Mouse (Mus musculus): ENCODE data around the gene Plin3. TPM values are rescaled to one million over a fixed set of nuclear protein-coding genes. Genes with fewer than 3 reads are reported as not detected.

The Plin3 gene
- total and polyA plus RNA-seq, 3 experiments: 6.6 to 13.1 TPM; not detected in 1

DNA sequence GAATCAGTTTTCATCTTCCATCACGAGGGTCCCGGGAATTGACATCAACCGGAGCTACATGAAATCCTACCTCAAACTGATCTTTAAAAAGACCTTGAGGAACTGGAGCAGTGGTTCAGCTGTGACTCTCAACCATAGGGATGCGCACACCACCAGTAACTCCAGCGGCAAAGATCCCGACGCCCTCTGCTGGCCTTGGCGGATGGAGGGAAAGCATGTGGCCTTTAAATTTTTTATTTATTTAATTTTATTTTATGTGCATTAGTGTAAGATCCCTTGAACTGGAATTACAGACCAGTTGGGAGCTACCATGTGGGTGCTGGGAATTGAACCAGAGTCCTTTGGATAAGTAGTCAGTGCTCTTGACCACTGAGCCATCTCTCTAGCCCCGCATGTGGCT is 37.2 kb downstream of the Plin3 start:
- peak overlapping the region; percentile 46 to 54 for H3K4me3 ChIP-seq (ENCODE audit: control insufficient read depth in 1 of 2, insufficient read depth in 1 of 2, low read depth in 2 of 2, low read length in 2 of 2)
- H3K4me1 ChIP-seq (ENCODE audit: control insufficient read depth in 1 of 2, insufficient read depth in 2 of 2, low read length in 2 of 2): peaks cover 0 to 35% of the 10 kb centered on the region in 2 experiments; a peak in 2 of 4 replicates
- peaks cover 36% of the 10 kb centered on the region for H3K79me2 ChIP-seq (ENCODE audit: control insufficient read depth, insufficient read depth, low read length, poor library complexity)
- peak overlapping the region; percentile 72 for H3K9ac ChIP-seq (ENCODE audit: control insufficient read depth, low read depth, low read length, poor library complexity, severe bottlenecking)
- peak overlapping the region; percentile 83 for H3K27ac ChIP-seq (ENCODE audit: control insufficient read depth, low read depth, low read length)
- no peaks in the 10 kb centered on the region for H3K9me3 ChIP-seq (replicated peaks; ENCODE audit: insufficient read depth, low read length)
- H3K36me3 ChIP-seq (ENCODE audit: control insufficient read depth in 1 of 2, insufficient read depth in 2 of 2, low read length in 2 of 2): peaks cover 0 to 26% of the 10 kb centered on the region in 2 experiments; a peak in 3 of 4 replicates
- H3K27me3 ChIP-seq (ENCODE audit: control insufficient read depth in 1 of 2, insufficient read depth in 2 of 2, low read length in 2 of 2): no peaks in the 10 kb centered on the region
- no peak for TF ChIP-seq ZNF384 (IDR thresholded peaks at IDR 0.05; ENCODE audit: low read depth, low read length)
- peak; percentile 28 to 79 (median 60) for TF ChIP-seq CTCF (IDR thresholded peaks at IDR 0.05 in 2 of 3, conservative IDR thresholded peaks at IDR 0.05 in 1 of 3; ENCODE audit: control insufficient read depth in 1 of 3, insufficient read depth in 1 of 3, low read depth in 2 of 3, low read length in 3 of 3, poor library complexity in 1 of 3, severe bottlenecking in 1 of 3)
- TF ChIP-seq CHD1 (IDR thresholded peaks at IDR 0.05; ENCODE audit: low read depth, low read length): no peak
- TF ChIP-seq ZKSCAN1 (IDR thresholded peaks at IDR 0.05; ENCODE audit: low read depth, low read length): no peak
- TF ChIP-seq RCOR1 (IDR thresholded peaks at IDR 0.05; ENCODE audit: low read depth, low read length): 0 out of 2 replicates have a peak, but pooled peaks have one; percentile 10
- no peak for TF ChIP-seq HCFC1 (IDR thresholded peaks at IDR 0.05; ENCODE audit: low read depth, low read length)
- TF ChIP-seq MYC (IDR thresholded peaks at IDR 0.05; ENCODE audit: low read depth, low read length): peak; percentile 48
- TF ChIP-seq ELF1 (IDR thresholded peaks at IDR 0.05; ENCODE audit: low read depth, low read length): 0 out of 2 replicates have a peak, but pooled peaks have one; percentile 13
- TF ChIP-seq MXI1 (IDR thresholded peaks at IDR 0.05; ENCODE audit: low read depth, low read length): peak; percentile 67
- TF ChIP-seq MAX (IDR thresholded peaks at IDR 0.05; ENCODE audit: low read length): peak; percentile 67
- TF ChIP-seq KAT2A (conservative IDR thresholded peaks at IDR 0.05; ENCODE audit: low read depth, low read length): no peak
- 0 out of 2 replicates have a peak, but pooled peaks have one; percentile 26 for TF ChIP-seq ZC3H11A (IDR thresholded peaks at IDR 0.05; ENCODE audit: low read depth, low read length)
- peak; percentile 64; the same call in 1 of the 2 replicates for TF ChIP-seq MAZ (IDR thresholded peaks at IDR 0.05; ENCODE audit: low read depth, low read length)
- 0 out of 2 replicates have a peak, but pooled peaks have one; percentile 22 for TF ChIP-seq ETS1 (IDR thresholded peaks at IDR 0.05; ENCODE audit: low read depth, low read length)
- TF ChIP-seq SMC3 (IDR thresholded peaks at IDR 0.05; ENCODE audit: low read depth, low read length): peak; percentile 62
- TF ChIP-seq BHLHE40 (IDR thresholded peaks at IDR 0.05; ENCODE audit: borderline replicate concordance, low read depth, low read length): peak; percentile 10; the same call in 1 of the 2 replicates
- peak; percentile 35 for TF ChIP-seq RAD21 (IDR thresholded peaks at IDR 0.05; ENCODE audit: low read depth, low read length)
- peak; percentile 81 for DNase-seq (ENCODE audit: low read depth, low spot score)

DNA sequence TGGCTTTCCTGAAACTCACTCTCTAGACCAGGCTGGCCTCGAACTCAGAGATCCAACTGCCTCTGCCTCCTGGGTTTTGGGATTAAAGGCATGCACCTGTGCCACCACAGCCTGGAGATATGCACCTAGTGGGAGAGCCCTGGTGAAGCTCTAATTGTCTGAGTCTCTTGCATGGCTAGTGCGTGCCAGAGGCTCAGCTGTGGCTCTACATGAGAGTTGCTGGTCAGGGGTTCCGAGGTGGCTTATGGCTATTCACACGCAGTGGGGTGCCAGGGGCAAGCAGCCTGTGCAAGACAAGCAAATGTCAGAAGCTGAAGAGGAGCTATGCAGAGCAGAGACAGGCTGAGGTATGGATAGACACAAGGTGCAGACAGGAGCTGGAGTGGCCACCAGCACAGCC is 38.0 kb downstream of the Plin3 start:
- peaks cover 0 to 20% of the 10 kb centered on the region in 2 experiments; a peak in 2 of 4 replicates for H3K36me3 ChIP-seq (ENCODE audit: control insufficient read depth in 1 of 2, insufficient read depth in 2 of 2, low read length in 2 of 2)
- peaks cover 0 to 28% of the 10 kb centered on the region in 2 experiments; a peak in 2 of 4 replicates for H3K4me1 ChIP-seq (ENCODE audit: control insufficient read depth in 1 of 2, insufficient read depth in 2 of 2, low read length in 2 of 2)
- H3K9ac ChIP-seq (ENCODE audit: control insufficient read depth, low read depth, low read length, poor library complexity, severe bottlenecking): peak overlapping the region; percentile 72; the same call in 1 of the 2 replicates
- no peaks in the 10 kb centered on the region for H3K27me3 ChIP-seq (ENCODE audit: control insufficient read depth in 1 of 2, insufficient read depth in 2 of 2, low read length in 2 of 2)
- no peak for TF ChIP-seq KAT2A (conservative IDR thresholded peaks at IDR 0.05; ENCODE audit: low read depth, low read length)
- no peak for TF ChIP-seq MYB (IDR thresholded peaks at IDR 0.05; ENCODE audit: low read depth, low read length)
- no peak for TF ChIP-seq CHD1 (IDR thresholded peaks at IDR 0.05; ENCODE audit: low read depth, low read length)
- no peak for TF ChIP-seq USF2 (IDR thresholded peaks at IDR 0.05; ENCODE audit: borderline replicate concordance in 1 of 2, insufficient read depth in 1 of 2, low read depth in 1 of 2, low read length in 2 of 2)
- no peak for TF ChIP-seq POLR2AphosphoS2 (IDR thresholded peaks at IDR 0.05; ENCODE audit: low read length)
- TF ChIP-seq NELFE (IDR thresholded peaks at IDR 0.05; ENCODE audit: low read depth, low read length): no peak
- TF ChIP-seq TAL1 (IDR thresholded peaks at IDR 0.05; ENCODE audit: low read length): no peak
- no peak for TF ChIP-seq TBP (IDR thresholded peaks at IDR 0.05; ENCODE audit: low read depth, low read length)
- TF ChIP-seq JUND (IDR thresholded peaks at IDR 0.05; ENCODE audit: low read depth, low read length): no peak
- no peak for TF ChIP-seq RAD21 (IDR thresholded peaks at IDR 0.05; ENCODE audit: low read depth, low read length)
- TF ChIP-seq BHLHE40 (IDR thresholded peaks at IDR 0.05; ENCODE audit: borderline replicate concordance, low read depth, low read length): no peak
- no peak for TF ChIP-seq MAX (IDR thresholded peaks at IDR 0.05; ENCODE audit: low read length)
- TF ChIP-seq CHD2 (IDR thresholded peaks at IDR 0.05; ENCODE audit: low read length): no peak
- no peak for TF ChIP-seq MEF2A (IDR thresholded peaks at IDR 0.05; ENCODE audit: extremely low read depth, insufficient replicate concordance, low read depth, low read length, poor library complexity, severe bottlenecking)
- no peak for TF ChIP-seq CTCF (IDR thresholded peaks at IDR 0.05 in 2 of 3, conservative IDR thresholded peaks at IDR 0.05 in 1 of 3; ENCODE audit: control insufficient read depth in 1 of 3, insufficient read depth in 1 of 3, low read depth in 2 of 3, low read length in 3 of 3, poor library complexity in 1 of 3, severe bottlenecking in 1 of 3)
- no peak for TF ChIP-seq ZNF384 (IDR thresholded peaks at IDR 0.05; ENCODE audit: low read depth, low read length)
- TF ChIP-seq POLR2A (IDR thresholded peaks at IDR 0.05; ENCODE audit: control insufficient read depth in 1 of 2, insufficient read depth in 1 of 2, low read depth in 1 of 2, low read length in 2 of 2, poor library complexity in 1 of 2): no peak
- no peaks in the 10 kb centered on the region for H3K9me3 ChIP-seq (replicated peaks; ENCODE audit: insufficient read depth, low read length)
- H3K4me3 ChIP-seq (ENCODE audit: control insufficient read depth in 1 of 2, insufficient read depth in 1 of 2, low read depth in 2 of 2, low read length in 2 of 2): no peak overlapping the region
- no peak for DNase-seq (ENCODE audit: low read depth, low spot score)
- peaks cover 29% of the 10 kb centered on the region for H3K79me2 ChIP-seq (ENCODE audit: control insufficient read depth, insufficient read depth, low read length, poor library complexity)
- no peak overlapping the region for H3K27ac ChIP-seq (ENCODE audit: control insufficient read depth, low read depth, low read length)

Data from MEL (cell line).